Mouse (Mus musculus) megakaryocyte, embryonic 14.5 days (primary cell): ENCODE results near the gene Tmem19.

Source experiments
- FLI1 ChIP-seq: IDR thresholded peaks from 2 replicates; pipeline ENCODE4 v1.6.1; 2012; ENCODE audit warnings: low read length, inconsistent platforms, mixed read lengths
- GATA1 ChIP-seq: IDR thresholded peaks from 3 replicates; pipeline ENCODE4 v1.6.1; 2012; ENCODE audit warnings: mixed read lengths, low read length, inconsistent platforms, borderline replicate concordance

DNA sequence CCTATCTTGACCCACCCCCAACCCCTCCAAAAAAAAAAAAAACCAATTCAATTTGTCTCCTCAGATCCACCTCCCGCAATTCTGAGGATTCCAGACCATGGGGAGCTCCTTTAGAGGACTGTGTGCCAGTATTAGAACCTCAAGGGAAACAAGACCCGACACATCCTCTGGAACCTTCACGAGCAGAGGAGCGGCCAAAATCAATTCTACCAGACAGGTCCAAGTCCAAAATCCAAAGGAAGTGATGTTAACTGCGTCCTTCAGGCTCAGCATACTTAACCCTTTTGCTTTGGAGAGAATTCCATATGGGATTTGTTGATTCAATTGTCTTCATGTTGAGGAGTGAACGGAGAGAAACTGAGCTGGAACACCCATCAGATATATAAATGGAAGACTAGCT lies 7.3 kb downstream of the Tmem19 start:
- TF ChIP-seq GATA1 (no peak), FLI1 (no peak)
